Mouse (Mus musculus): ENCODE measurements around the gene Arhgef1.
"Not testable (repeated sequence)": the region's sequence is repeated elsewhere in the genome, so short reads cannot be mapped to it uniquely, and the experiment has no call there.

The Arhgef1 gene

GRCm38 (mm10) chr7:24890281-24891216 lies 12.2 kb upstream of the Arhgef1 start:
- peak; percentile 79 for DNase-seq (ENCODE audit: low spot score)

GRCm38 (mm10) chr7:24891241-24892124 lies 11.2 kb upstream of the Arhgef1 start:
- no peak for DNase-seq (ENCODE audit: low spot score)

- DNase-seq (ENCODE audit: low spot score) = no peak
Observed at GRCm38 (mm10) chr7:24892125-24892583, 10.6 kb upstream of the Arhgef1 start.

GRCm38 (mm10) chr7:24895749-24896148 lies 7.0 kb upstream of the Arhgef1 start:
- DNase-seq (ENCODE audit: low spot score) = not testable (repeated sequence)

GRCm38 (mm10) chr7:24896269-24896668 lies 6.4 kb upstream of the Arhgef1 start:
- DNase-seq (ENCODE audit: low spot score) = no peak

- no peak for DNase-seq (ENCODE audit: low spot score)
Observed at GRCm38 (mm10) chr7:24897224-24897623, 5.5 kb upstream of the Arhgef1 start, which contains the start of gene Cd79a. TSS of gene Cd79a (plus strand) at chr7:24897381.

GRCm38 (mm10) chr7:24897959-24898358 lies 4.8 kb upstream of the Arhgef1 start:
- no peak for DNase-seq (ENCODE audit: low spot score)

GRCm38 (mm10) chr7:24901114-24901513 lies 1.6 kb upstream of the Arhgef1 start:
- no peak for DNase-seq (ENCODE audit: low spot score)

- DNase-seq (ENCODE audit: low spot score) = peak; percentile 62
Observed at GRCm38 (mm10) chr7:24901842-24902241, 870 bp upstream of the Arhgef1 start.

- DNase-seq (ENCODE audit: low spot score) = no peak
Observed at GRCm38 (mm10) chr7:24902264-24902629, 465 bp upstream of the Arhgef1 start.

- no peak for DNase-seq (ENCODE audit: low spot score)
Observed at GRCm38 (mm10) chr7:24903444-24903825, 723 bp downstream of the Arhgef1 start.

GRCm38 (mm10) chr7:24904070-24904483 lies 1.4 kb downstream of the Arhgef1 start:
- peak; percentile 96 for DNase-seq (ENCODE audit: low spot score)

GRCm38 (mm10) chr7:24904936-24905335 lies 2.2 kb downstream of the Arhgef1 start:
- DNase-seq (ENCODE audit: low spot score) = peak; percentile 68

GRCm38 (mm10) chr7:24906551-24906950 lies 3.8 kb downstream of the Arhgef1 start:
- DNase-seq (ENCODE audit: low spot score) = no peak

GRCm38 (mm10) chr7:24907211-24907748 lies 4.6 kb downstream of the Arhgef1 start:
- peak; percentile 91 for DNase-seq (ENCODE audit: low spot score)

GRCm38 (mm10) chr7:24912480-24912879 lies 9.8 kb downstream of the Arhgef1 start:
- no peak for DNase-seq (ENCODE audit: low spot score)

GRCm38 (mm10) chr7:24918763-24919323 lies 16.1 kb downstream of the Arhgef1 start:
- no peak for DNase-seq (ENCODE audit: low spot score)

GRCm38 (mm10) chr7:24919728-24920127 lies 17.0 kb downstream of the Arhgef1 start:
- DNase-seq (ENCODE audit: low spot score) = no peak

- no peak for DNase-seq (ENCODE audit: low spot score)
Observed at GRCm38 (mm10) chr7:24930475-24930874, 27.8 kb downstream of the Arhgef1 start.

GRCm38 (mm10) chr7:24931651-24932050 lies 28.9 kb downstream of the Arhgef1 start:
- DNase-seq (ENCODE audit: low spot score) = no peak

GRCm38 (mm10) chr7:24943641-24944040 lies 40.9 kb downstream of the Arhgef1 start:
- no peak for DNase-seq (ENCODE audit: low spot score)
